In genomic region chr17:25508860-25509577, GRCm38 (mm10) we compare ENCODE assay signal across 7 mouse cellular contexts. TPM values are rescaled to one million over a fixed set of nuclear protein-coding genes. Genes with fewer than 3 reads are reported as not detected.
DNase-seq lines count a peak whose midpoint lies in the region; ATAC-seq lines count a peak whose summit lies in the region.

No protein-coding gene starts in this region.

- H3K27me3 ChIP-seq in neural tube, embryonic 15.5 days (replicated peaks) = no peaks in the 10 kb centered on the region; the same call in 1 of the 2 replicates
- H3K27me3 ChIP-seq in hindbrain, embryonic 14.5 days (ENCODE audit: control insufficient read depth, insufficient read depth, low read length) = no peaks in the 10 kb centered on the region
- H3K27me3 ChIP-seq in limb, embryonic 10.5 days (ENCODE audit: low read depth, poor library complexity, severe bottlenecking) = peaks cover 39% of the 10 kb centered on the region

- no peaks in the 10 kb centered on the region for H3K36me3 ChIP-seq in neural tube, embryonic 15.5 days
- no peaks in the 10 kb centered on the region for H3K36me3 ChIP-seq in hindbrain, embryonic 14.5 days (replicated peaks; ENCODE audit: control insufficient read depth, insufficient read depth)
- H3K36me3 ChIP-seq in limb, embryonic 10.5 days = no peaks in the 10 kb centered on the region

- no peaks in the 10 kb centered on the region for H3K9me3 ChIP-seq in neural tube, embryonic 15.5 days (replicated peaks)
- no peaks in the 10 kb centered on the region for H3K9me3 ChIP-seq in hindbrain, embryonic 14.5 days (ENCODE audit: control insufficient read depth, low read length)
- H3K9me3 ChIP-seq in limb, embryonic 10.5 days (replicated peaks) = no peaks in the 10 kb centered on the region

- ATAC-seq in neural tube, embryonic 15.5 days (ENCODE audit: low FRiP score) = no peak
- no peak for ATAC-seq in hindbrain, embryonic 14.5 days (ENCODE audit: low FRiP score)

- H3K27ac ChIP-seq in neural tube, embryonic 15.5 days (replicated peaks) = no peak overlapping the region
- H3K27ac ChIP-seq in hindbrain, embryonic 14.5 days = no peak overlapping the region
- 0 out of 2 replicates have a peak overlapping the region, but pooled peaks have one; percentile 9 for H3K27ac ChIP-seq in limb, embryonic 10.5 days

- peak; percentile 71 for DNase-seq in neural tube, embryonic 10.5 days (ENCODE audit: extremely low spot score, low spot score)
- peak; percentile 65 for DNase-seq in ZHBTc4 (ENCODE audit: low read depth, low spot score)
- peak; percentile 54 to 66 for DNase-seq in cerebellum, postnatal 25 days
- peak; percentile 69 for DNase-seq in hindbrain, embryonic 14.5 days (ENCODE audit: low spot score)
- peak; percentile 72 for DNase-seq in limb, embryonic 10.5 days (ENCODE audit: low spot score)
- DNase-seq in right cerebral cortex, postnatal 4 days = peak; percentile 83

- no peak overlapping the region for H3K4me2 ChIP-seq in neural tube, embryonic 15.5 days
- H3K4me2 ChIP-seq in hindbrain, embryonic 14.5 days (replicated peaks) = no peak overlapping the region

- H3K4me1 ChIP-seq in neural tube, embryonic 15.5 days = no peaks in the 10 kb centered on the region
- H3K4me1 ChIP-seq in hindbrain, embryonic 14.5 days (replicated peaks; ENCODE audit: control insufficient read depth, insufficient read depth, low read length) = no peaks in the 10 kb centered on the region
- H3K4me1 ChIP-seq in limb, embryonic 10.5 days = no peaks in the 10 kb centered on the region

- WGBS in neural tube, embryonic 15.5 days = 55% methylated on average over 7 of the region's 7 CpGs
- 54% methylated on average over 7 of the region's 7 CpGs for WGBS in hindbrain, embryonic 14.5 days
- WGBS in limb, embryonic 10.5 days = 63% methylated on average over 7 of the region's 7 CpGs

- no peak overlapping the region for H3K9ac ChIP-seq in neural tube, embryonic 15.5 days (replicated peaks)
- H3K9ac ChIP-seq in hindbrain, embryonic 14.5 days = no peak overlapping the region

- no peak overlapping the region for H3K4me3 ChIP-seq in neural tube, embryonic 15.5 days (replicated peaks)
- H3K4me3 ChIP-seq in hindbrain, embryonic 14.5 days (replicated peaks; ENCODE audit: low read length) = no peak overlapping the region
- H3K4me3 ChIP-seq in limb, embryonic 10.5 days = no peak overlapping the region

RNA-seq across cellular contexts. Expression of gene Sstr5, which starts 11.9 kb away (rescaled TPM):
- polyA plus RNA-seq in neural tube, embryonic 15.5 days (2015; fragmentation: Nextera tagmentation; extraction: Ambion mirVana) = 0.64 and 0.93 TPM in 2 replicates
- polyA plus RNA-seq in hindbrain, embryonic 14.5 days (2014; fragmentation: Nextera tagmentation; extraction: Ambion mirVana) = 0.47 and 0.76 TPM in 2 replicates
- polyA plus RNA-seq in limb, embryonic 10.5 days (2016; fragmentation: Nextera tagmentation; extraction: Ambion mirVana) = 0.20 TPM in 1 of 2 replicates, not detected in the other

RNA-seq across cellular contexts. Expression of gene Tekt4, which starts 54.6 kb away (rescaled TPM):
- polyA plus RNA-seq in neural tube, embryonic 15.5 days (2015; fragmentation: Nextera tagmentation; extraction: Ambion mirVana) = 0.67 and 0.84 TPM in 2 replicates
- polyA plus RNA-seq in hindbrain, embryonic 14.5 days (2014; fragmentation: Nextera tagmentation; extraction: Ambion mirVana) = 1.2 and 2.4 TPM in 2 replicates
- not detected in 2 replicates for polyA plus RNA-seq in limb, embryonic 10.5 days (2016; fragmentation: Nextera tagmentation; extraction: Ambion mirVana)
